Mouse (Mus musculus) layer of hippocampus, adult 9-11 months (tissue): ENCODE results near the gene Cyb5r3.

Experiments
- DNase-seq: peaks from one replicate; pipeline ENCODE4 v3.0.0; 2022

Gene Cyb5r3

GRCm38 (mm10) chr15:83168875-83169771 is 3.3 kb downstream of the Cyb5r3 start:
- DNase-seq: no peak

DNA sequence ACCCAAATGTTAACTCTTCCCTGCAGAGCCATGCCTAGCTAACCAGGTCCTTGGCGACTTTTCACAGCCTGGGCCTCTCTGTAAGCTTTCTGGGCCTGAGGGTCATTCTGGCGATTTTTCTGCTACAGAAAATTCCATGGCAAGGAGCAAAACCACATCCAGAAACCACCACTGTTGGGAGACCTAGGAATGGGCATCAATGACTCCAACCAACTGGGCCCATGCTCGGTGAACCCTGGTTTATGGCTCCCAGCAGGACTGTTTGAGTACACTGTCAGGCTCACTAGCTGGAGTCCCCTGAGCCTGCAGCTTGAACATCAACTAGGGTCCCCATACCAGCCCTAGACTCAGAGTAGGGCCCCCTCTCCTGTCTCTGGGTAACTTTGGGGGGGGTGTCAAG is 4.1 kb downstream of the Cyb5r3 start:
- no peak for DNase-seq

- DNase-seq: no peak
Measured at GRCm38 (mm10) chr15:83167550-83168065, 4.8 kb downstream of the Cyb5r3 start.

DNA sequence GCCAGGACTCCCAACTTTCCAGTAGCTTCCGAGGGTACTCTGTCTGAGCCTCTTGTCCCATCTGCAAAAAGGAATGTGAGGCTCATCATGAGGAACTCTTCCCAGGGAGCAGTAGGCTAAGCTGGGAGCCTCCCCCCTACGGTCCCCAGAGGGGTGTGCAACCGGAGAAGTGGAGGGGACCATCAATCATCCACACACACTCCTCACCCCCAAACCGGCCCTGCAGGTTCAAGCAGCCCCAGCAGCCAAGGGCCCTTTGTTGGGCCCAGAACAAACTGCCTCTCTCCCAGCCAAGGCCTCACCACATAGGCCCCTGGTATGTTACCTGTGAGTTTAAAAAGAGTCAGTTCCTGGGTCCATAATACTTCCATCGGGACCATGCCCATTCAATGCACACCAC is 5.3 kb downstream of the Cyb5r3 start:
- DNase-seq: no peak

GRCm38 (mm10) chr15:83166642-83167041 is 5.8 kb downstream of the Cyb5r3 start:
- peak; percentile 30 for DNase-seq

DNA sequence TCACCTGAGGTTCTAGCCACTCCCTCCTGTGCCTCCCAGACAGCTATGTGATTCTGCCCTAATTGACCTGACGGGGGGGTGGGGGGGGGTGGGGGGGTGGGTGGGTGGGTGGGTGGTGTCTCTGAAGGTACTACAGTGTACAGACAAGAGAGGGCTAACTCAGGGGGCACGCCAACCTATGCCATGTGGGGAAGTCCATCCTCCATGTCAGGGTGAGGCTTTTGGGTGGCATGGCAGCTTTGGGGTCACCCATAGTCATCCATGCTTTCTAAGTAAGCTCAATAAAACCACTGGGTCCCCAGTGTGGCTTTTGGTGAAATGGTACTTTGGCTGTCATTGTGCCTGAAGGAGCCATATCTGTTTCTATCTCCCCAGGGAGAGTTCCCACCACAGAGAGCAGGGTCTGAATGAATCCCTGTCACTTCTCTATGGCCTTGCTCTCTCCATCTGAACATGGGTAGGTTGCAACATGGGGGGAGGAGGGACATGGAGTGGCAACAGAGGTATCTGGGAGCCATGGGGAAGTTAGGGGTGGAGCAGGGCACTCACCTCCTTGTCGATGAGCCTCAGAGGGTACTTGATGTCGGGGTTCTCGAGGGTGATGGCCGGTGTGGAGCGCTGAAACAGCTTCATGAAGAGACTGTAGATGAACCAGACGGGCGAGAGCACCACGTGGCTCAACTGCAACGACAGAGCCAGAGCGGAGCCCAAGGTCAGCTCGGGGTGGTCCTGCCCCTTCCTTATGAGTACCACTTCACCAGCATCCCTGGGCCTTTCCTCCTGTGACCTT is 6.7 kb downstream of the Cyb5r3 start:
- DNase-seq: no peak

DNA sequence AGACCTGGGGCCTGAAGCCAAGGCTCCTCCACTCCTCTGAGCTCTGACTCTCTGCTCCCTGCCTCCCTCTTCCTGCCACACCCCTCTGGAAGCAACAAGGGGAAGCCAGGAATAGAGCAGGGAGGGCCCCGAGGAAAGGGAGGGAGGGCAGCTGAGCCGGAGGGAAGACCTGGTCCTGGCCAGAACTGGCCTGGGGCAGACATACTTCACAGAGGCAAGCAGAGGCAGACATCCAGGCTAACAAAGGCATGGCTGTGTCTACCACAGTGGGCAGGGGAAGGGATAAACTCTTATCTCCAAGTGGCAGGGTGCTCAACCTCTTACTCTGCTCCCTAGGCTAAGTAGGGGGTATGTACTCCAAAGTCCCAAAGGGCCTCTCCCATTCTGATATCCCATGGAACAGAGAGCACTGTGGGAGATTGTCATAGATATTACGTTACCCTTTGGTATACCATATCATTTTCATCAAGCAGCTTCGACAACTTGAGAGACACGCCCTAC is 7.4 kb downstream of the Cyb5r3 start:
- no peak for DNase-seq

- DNase-seq: no peak
Measured at GRCm38 (mm10) chr15:83162818-83163485, 9.4 kb downstream of the Cyb5r3 start.

- no peak for DNase-seq
Measured at GRCm38 (mm10) chr15:83162001-83162400, 10.4 kb downstream of the Cyb5r3 start.

- DNase-seq: no peak
Measured at GRCm38 (mm10) chr15:83161062-83161748, 11.2 kb downstream of the Cyb5r3 start.

GRCm38 (mm10) chr15:83160561-83160960 is 11.8 kb downstream of the Cyb5r3 start:
- DNase-seq: no peak

DNA sequence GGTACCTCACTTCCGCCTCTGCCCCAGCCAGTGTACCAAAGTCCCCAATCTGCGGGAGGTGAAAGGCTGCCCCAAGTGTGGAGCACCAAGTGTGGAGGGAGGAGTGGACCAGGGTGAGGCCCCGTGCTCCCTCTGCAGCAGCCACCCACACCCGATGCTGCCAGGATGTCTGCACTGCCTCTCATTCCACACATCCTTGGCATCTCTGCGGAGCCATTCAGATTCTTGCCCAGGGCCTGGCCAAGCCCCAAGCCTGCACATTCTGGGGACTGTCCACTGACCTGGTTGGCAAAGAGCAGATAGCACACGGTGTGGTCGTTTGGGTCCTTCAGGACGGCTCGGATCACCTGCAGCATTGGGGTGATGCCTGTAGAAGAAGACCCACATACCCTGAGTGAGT is 12.6 kb downstream of the Cyb5r3 start:
- DNase-seq: no peak

GRCm38 (mm10) chr15:83158587-83159160 is 13.7 kb downstream of the Cyb5r3 start:
- DNase-seq: peak; percentile 52

- no peak for DNase-seq
Measured at GRCm38 (mm10) chr15:83157667-83158064, 14.7 kb downstream of the Cyb5r3 start.

- peak; percentile 26 for DNase-seq
Measured at GRCm38 (mm10) chr15:83156929-83157666, 15.3 kb downstream of the Cyb5r3 start.

DNA sequence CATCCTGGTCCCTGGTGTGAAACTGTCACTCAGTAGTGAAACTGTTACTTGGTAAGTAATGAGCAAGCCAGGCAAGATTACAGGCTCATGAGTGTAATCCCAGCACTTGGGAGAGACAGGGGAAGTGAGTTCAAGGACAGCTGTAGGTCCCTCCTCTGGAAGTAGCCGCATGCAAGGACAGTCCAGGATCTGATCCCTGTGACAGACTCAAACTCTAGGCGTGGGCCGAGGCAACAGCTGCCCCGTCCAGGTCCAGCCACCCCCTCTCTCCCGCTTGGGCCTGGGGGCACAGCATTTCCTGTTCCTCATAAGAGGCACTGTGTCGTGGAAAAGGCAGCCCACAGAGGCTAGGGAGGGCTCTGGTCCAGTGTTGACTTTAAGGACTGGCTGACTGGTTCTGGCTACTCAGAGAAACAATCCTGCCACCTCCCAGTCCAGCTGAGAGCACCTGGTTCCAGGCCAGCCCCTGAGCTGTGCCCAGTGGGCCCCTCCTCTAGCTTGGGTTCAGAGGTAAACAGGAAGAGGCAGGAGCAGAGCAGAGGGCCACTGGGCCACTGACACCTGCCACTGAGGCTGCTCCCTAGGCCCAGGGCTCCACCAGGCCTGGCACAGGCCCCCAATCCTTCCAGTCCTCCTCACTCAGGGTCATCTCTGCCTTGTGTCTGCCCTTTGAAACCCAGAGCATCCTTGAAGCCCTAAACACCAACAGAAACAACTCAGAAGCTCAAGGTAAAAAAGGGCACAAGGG is 16.5 kb downstream of the Cyb5r3 start:
- DNase-seq: no peak

- no peak for DNase-seq
Measured at GRCm38 (mm10) chr15:83154309-83154708, 18.1 kb downstream of the Cyb5r3 start.

GRCm38 (mm10) chr15:83150694-83151093 is 21.7 kb downstream of the Cyb5r3 start:
- DNase-seq: no peak

DNA sequence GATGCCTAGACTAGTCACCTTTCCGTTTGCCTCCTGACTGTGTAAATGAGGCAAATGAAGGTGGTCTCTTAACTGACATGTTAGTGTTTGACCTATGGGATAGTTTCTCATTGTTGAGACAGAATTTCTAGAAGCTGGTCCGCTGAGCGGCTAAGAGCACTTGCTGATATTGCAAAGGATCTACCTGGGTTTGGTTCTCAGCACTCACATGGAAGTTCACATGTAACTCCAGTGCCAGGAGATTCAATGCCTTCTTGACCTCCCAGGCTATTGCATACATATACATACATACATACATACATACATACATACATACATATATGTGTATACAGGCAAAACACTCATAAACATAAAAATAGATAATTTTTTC is 22.3 kb downstream of the Cyb5r3 start:
- no peak for DNase-seq
